Mouse (Mus musculus) spleen, postnatal 36 days (tissue): ENCODE measurements around the gene Tor4a.

Source experiments
- DNase-seq, 2 experiments: peaks; one replicate each; pipeline ENCODE4 v3.0.0; 2022; ENCODE audit warnings: low spot score in 2 of 2, mixed read lengths in 1 of 2

Tor4a gene

GRCm38 (mm10) chr2:25196172-25196954, at the start of gene Tor4a:
Gene Tor4a, minus strand, starts transcription at chr2:25196886.
- DNase-seq = peak; percentile 97

GRCm38 (mm10) chr2:25244144-25244543, 47.5 kb upstream of the Tor4a start:
- no peak for DNase-seq

- DNase-seq = no peak
Observed at GRCm38 (mm10) chr2:25243342-25243741, 46.7 kb upstream of the Tor4a start.

GRCm38 (mm10) chr2:25242101-25242506, 45.4 kb upstream of the Tor4a start, which contains the start of the genes Rnf208 and Cysrt1:
Gene Rnf208, plus strand, starts transcription at chr2:25242255.
Gene Cysrt1, minus strand, starts transcription at chr2:25242452.
- no peak for DNase-seq

GRCm38 (mm10) chr2:25241438-25241775, 44.7 kb upstream of the Tor4a start:
- DNase-seq = no peak

GRCm38 (mm10) chr2:25240723-25241437, 44.2 kb upstream of the Tor4a start:
- DNase-seq = peak; percentile 35 to 49

GRCm38 (mm10) chr2:25240310-25240709, 43.6 kb upstream of the Tor4a start:
- no peak for DNase-seq

- no peak for DNase-seq
Observed at GRCm38 (mm10) chr2:25239766-25240165, 43.1 kb upstream of the Tor4a start.

- DNase-seq = no peak
Observed at GRCm38 (mm10) chr2:25238106-25238505, 41.4 kb upstream of the Tor4a start.

GRCm38 (mm10) chr2:25237522-25237921, 40.8 kb upstream of the Tor4a start:
- no peak for DNase-seq

GRCm38 (mm10) chr2:25236614-25237013, 39.9 kb upstream of the Tor4a start, which contains the start of gene Rnf224:
Gene Rnf224, minus strand, starts transcription at chr2:25236787.
- DNase-seq = no peak

GRCm38 (mm10) chr2:25234551-25235220, 38.0 kb upstream of the Tor4a start:
- DNase-seq = no peak

- no peak for DNase-seq
Observed at GRCm38 (mm10) chr2:25234050-25234449, 37.4 kb upstream of the Tor4a start, which contains the start of gene Slc34a3. Gene Slc34a3, minus strand, starts transcription at chr2:25234364.

- DNase-seq = no peak
Observed at GRCm38 (mm10) chr2:25233421-25233820, 36.7 kb upstream of the Tor4a start.

GRCm38 (mm10) chr2:25231038-25231437, 34.4 kb upstream of the Tor4a start:
- no peak for DNase-seq

GRCm38 (mm10) chr2:25230581-25230980, 33.9 kb upstream of the Tor4a start:
- DNase-seq = no peak

- no peak for DNase-seq
Observed at GRCm38 (mm10) chr2:25229582-25229981, 32.9 kb upstream of the Tor4a start.

GRCm38 (mm10) chr2:25228995-25229530, 32.4 kb upstream of the Tor4a start:
- no peak for DNase-seq

GRCm38 (mm10) chr2:25228431-25228889, 31.8 kb upstream of the Tor4a start:
- peak; percentile 85 to 88 for DNase-seq

GRCm38 (mm10) chr2:25227406-25227805, 30.7 kb upstream of the Tor4a start:
- no peak for DNase-seq

GRCm38 (mm10) chr2:25226864-25227263, 30.2 kb upstream of the Tor4a start:
- DNase-seq = no peak

- no peak for DNase-seq
Observed at GRCm38 (mm10) chr2:25225811-25226379, 29.2 kb upstream of the Tor4a start.
